8 mouse cellular contexts compared by ENCODE assay signal in genomic region chr16:5307249-5307605, GRCm38 (mm10). TPM values are rescaled to one million over a fixed set of nuclear protein-coding genes. Genes with fewer than 3 reads are reported as not detected.
DNase-seq lines count a peak whose midpoint lies in the region; ATAC-seq and TF ChIP-seq lines count a peak whose summit lies in the region.

No protein-coding gene starts in this region.

- intact Hi-C loops in gastrocnemius, postnatal 36 days (cut with DNase I), result loop anchor here (2.0 kb wide), 2 partner anchors 100 to 162 kb away; no protein-coding TSS in a partner anchor

- no peak for TF ChIP-seq CTCF in kidney, postnatal 0 days (IDR thresholded peaks at IDR 0.05; ENCODE audit: low read depth)

- no peak overlapping the region for H3K27ac ChIP-seq in kidney, postnatal 0 days
- H3K27ac ChIP-seq in embryonic facial prominence, embryonic 12.5 days, result no peak overlapping the region
- no peak overlapping the region for H3K27ac ChIP-seq in hindbrain, embryonic 16.5 days (ENCODE audit: low read depth, low read length)

- no peaks in the 10 kb centered on the region for H3K36me3 ChIP-seq in kidney, postnatal 0 days (ENCODE audit: insufficient read depth, low read length)
- no peaks in the 10 kb centered on the region for H3K36me3 ChIP-seq in embryonic facial prominence, embryonic 12.5 days
- H3K36me3 ChIP-seq in hindbrain, embryonic 16.5 days (ENCODE audit: control insufficient read depth, insufficient read depth, low read length), result no peaks in the 10 kb centered on the region

- no peak for ATAC-seq in kidney, postnatal 0 days (replicated peaks; ENCODE audit: low FRiP score, low read depth)
- no peak; the same call in 1 of the 2 replicates for ATAC-seq in embryonic facial prominence, embryonic 12.5 days (ENCODE audit: insufficient number of reproducible peaks, insufficient read depth, low FRiP score, low TSS enrichment)
- no peak for ATAC-seq in hindbrain, embryonic 16.5 days

- peak overlapping the region; percentile 33 for H3K4me3 ChIP-seq in kidney, postnatal 0 days (replicated peaks; ENCODE audit: low read depth, low read length)
- H3K4me3 ChIP-seq in embryonic facial prominence, embryonic 12.5 days, result peak overlapping the region; percentile 39
- peak overlapping the region; percentile 51 for H3K4me3 ChIP-seq in hindbrain, embryonic 16.5 days (ENCODE audit: low read length)

- peaks cover 9% of the 10 kb centered on the region; the same call in 1 of the 2 replicates for H3K27me3 ChIP-seq in kidney, postnatal 0 days (ENCODE audit: insufficient read depth, low read length)
- peaks cover 21% of the 10 kb centered on the region for H3K27me3 ChIP-seq in embryonic facial prominence, embryonic 12.5 days
- no peaks in the 10 kb centered on the region; the same call in 1 of the 2 replicates for H3K27me3 ChIP-seq in hindbrain, embryonic 16.5 days (replicated peaks; ENCODE audit: control insufficient read depth, insufficient read depth, low read length)

- peak overlapping the region; percentile 61 for H3K4me2 ChIP-seq in kidney, postnatal 0 days (ENCODE audit: low read length)
- peak overlapping the region; percentile 89 for H3K4me2 ChIP-seq in embryonic facial prominence, embryonic 12.5 days (replicated peaks)
- peak overlapping the region; percentile 81 for H3K4me2 ChIP-seq in hindbrain, embryonic 16.5 days (ENCODE audit: low read length)

- no peak for DNase-seq in kidney, postnatal 0 days (ENCODE audit: low spot score)
- DNase-seq in kidney, adult 11 months, result no peak
- peak; percentile 25 for DNase-seq in naive thymus-derived CD4-positive, alpha-beta T cell, adult 2 months (ENCODE audit: low read depth)
- no peak for DNase-seq in gastrocnemius, postnatal 36 days
- no peak for DNase-seq in layer of hippocampus, adult 18-20 months (ENCODE audit: low spot score in 2 of 2)
- DNase-seq in cerebellum, adult 9-10 months, result no peak

- H3K4me1 ChIP-seq in kidney, postnatal 0 days (replicated peaks; ENCODE audit: insufficient read depth, low read length), result peaks cover 4% of the 10 kb centered on the region; the same call in 1 of the 2 replicates
- no peaks in the 10 kb centered on the region for H3K4me1 ChIP-seq in embryonic facial prominence, embryonic 12.5 days
- peaks cover 3% of the 10 kb centered on the region; the same call in 1 of the 2 replicates for H3K4me1 ChIP-seq in hindbrain, embryonic 16.5 days (ENCODE audit: control insufficient read depth, insufficient read depth, low read depth, low read length)

- WGBS in kidney, postnatal 0 days, result 71% methylated on average over 7 of the region's 7 CpGs
- WGBS in embryonic facial prominence, embryonic 12.5 days, result 60% methylated on average over 7 of the region's 7 CpGs
- 70% methylated on average over 7 of the region's 7 CpGs for WGBS in hindbrain, embryonic 16.5 days

- H3K9me3 ChIP-seq in kidney, postnatal 0 days (replicated peaks; ENCODE audit: low read length), result no peaks in the 10 kb centered on the region
- H3K9me3 ChIP-seq in embryonic facial prominence, embryonic 12.5 days, result no peaks in the 10 kb centered on the region
- H3K9me3 ChIP-seq in hindbrain, embryonic 16.5 days (ENCODE audit: control insufficient read depth, low read length), result no peaks in the 10 kb centered on the region

- 0 out of 2 replicates have a peak overlapping the region, but pooled peaks have one; percentile 19 for H3K9ac ChIP-seq in kidney, postnatal 0 days (ENCODE audit: low read depth, low read length)
- no peak overlapping the region for H3K9ac ChIP-seq in embryonic facial prominence, embryonic 12.5 days
- peak overlapping the region; percentile 75 for H3K9ac ChIP-seq in hindbrain, embryonic 16.5 days (ENCODE audit: low read depth, low read length)

RNA-seq across cellular contexts. Expression of gene Eef2kmt, which starts 51.4 kb away (rescaled TPM):
- 30.9 and 32.6 TPM in 2 replicates for polyA plus RNA-seq in kidney, postnatal 0 days (2015; fragmentation: Nextera tagmentation; extraction: Ambion mirVana)
- polyA plus RNA-seq in embryonic facial prominence, embryonic 12.5 days (2016; fragmentation: Nextera tagmentation; extraction: Ambion mirVana), result 14.7 and 15.3 TPM in 2 replicates
- polyA plus RNA-seq in hindbrain, embryonic 16.5 days (2015; fragmentation: Nextera tagmentation; extraction: Ambion mirVana), result 9.4 and 9.5 TPM in 2 replicates
- total RNA-seq in gastrocnemius, postnatal 36 days (2021), result 1 to 10 TPM; 6.3 to 6.8 TPM
- 1 to 10 TPM; 5.1 to 5.9 TPM for total RNA-seq in layer of hippocampus, adult 18-20 months (2021)
